Mouse (Mus musculus) cerebellum, postnatal 10 days (tissue): Measurements from ENCODE around the gene Traip.
"Not testable (repeated sequence)": the region's sequence is repeated elsewhere in the genome, so short reads cannot be mapped to it uniquely, and the experiment has no call there.

Experiments
- DNase-seq, 2 experiments: peaks; one replicate each; pipeline ENCODE4 v3.0.0; 2021; ENCODE audit warnings: mixed read lengths in 2 of 2

Traip gene

GRCm38 (mm10) chr9:108003531-108003890, 53.6 kb downstream of the Traip start:
- DNase-seq = peak; percentile 46 to 55

GRCm38 (mm10) chr9:108008041-108008440, 58.1 kb downstream of the Traip start:
- DNase-seq = no peak

GRCm38 (mm10) chr9:108010385-108010784, 60.4 kb downstream of the Traip start:
- no peak for DNase-seq

GRCm38 (mm10) chr9:108013577-108013976, 63.6 kb downstream of the Traip start:
- not testable (repeated sequence) for DNase-seq

- no peak for DNase-seq
Measured at GRCm38 (mm10) chr9:108017127-108017526, 67.2 kb downstream of the Traip start.

GRCm38 (mm10) chr9:108020741-108021140, 70.8 kb downstream of the Traip start:
- no peak for DNase-seq
